Mouse (Mus musculus) brain, embryonic 14.5 days (tissue): Measurements from ENCODE around the gene Urad. TPM values are rescaled to one million over a fixed set of nuclear protein-coding genes. Genes with fewer than 3 reads are reported as not detected.

Source experiments
- DNase-seq: peaks from one replicate; pipeline ENCODE4 v3.0.0-alpha.2; 2011; ENCODE audit warnings: low read depth
- CTCF ChIP-seq: fragments of 200-500 bp; IDR thresholded peaks from 2 replicates; pipeline ENCODE4 v1.5.1; 2012; ENCODE audit warnings: inconsistent platforms, mild to moderate bottlenecking, moderate library complexity, borderline replicate concordance; ENCODE audit not compliant: insufficient read depth, insufficient read length; ENCODE audit errors: extremely low read depth
- POLR2A ChIP-seq: fragments of 200-500 bp; IDR thresholded peaks from 2 replicates; pipeline ENCODE4 v1.6.1; 2012; ENCODE audit warnings: mild to moderate bottlenecking, inconsistent platforms, borderline replicate concordance; ENCODE audit not compliant: poor library complexity, insufficient read depth, insufficient read length, severe bottlenecking; ENCODE audit errors: extremely low read depth
- polyA plus RNA-seq: library from polyadenylated mRNA; depleted of rRNA; stranded (reverse); fragments of >200 nt; gene quantifications from 2 replicates; pipeline ENCODE4 v1.2.3, GENCODE M21; 2012

Urad gene
- polyA plus RNA-seq, 1 experiment = not detected

- DNase-seq = no peak
- no peak for TF ChIP-seq POLR2A
- peak; percentile 35 for TF ChIP-seq CTCF
Measured at GRCm38 (mm10) chr5:147294121-147294520, 28.1 kb downstream of the Urad start.

- DNase-seq = peak; percentile 81
- TF ChIP-seq CTCF = peak; percentile 90
- TF ChIP-seq POLR2A = no peak
Measured at GRCm38 (mm10) chr5:147293127-147293910, 28.9 kb downstream of the Urad start.

GRCm38 (mm10) chr5:147292506-147293120 is 29.6 kb downstream of the Urad start:
- TF ChIP-seq CTCF = no peak
- no peak for TF ChIP-seq POLR2A
- no peak for DNase-seq

- no peak for TF ChIP-seq CTCF
- TF ChIP-seq POLR2A = no peak
- no peak for DNase-seq
Measured at GRCm38 (mm10) chr5:147291764-147292505, 30.3 kb downstream of the Urad start.

GRCm38 (mm10) chr5:147284365-147284764 is 37.9 kb downstream of the Urad start:
- DNase-seq = no peak

GRCm38 (mm10) chr5:147277547-147277925 is 44.7 kb downstream of the Urad start:
- DNase-seq = no peak
- TF ChIP-seq CTCF = no peak
- TF ChIP-seq POLR2A = no peak

More at GRCm38 (mm10) chr5:147284365-147284764, 37.9 kb downstream of the Urad start:
- no peak for TF ChIP-seq POLR2A
- peak; percentile 19; the same call in 1 of the 2 replicates for TF ChIP-seq CTCF

GRCm38 (mm10) chr5:147276701-147277546 is 45.3 kb downstream of the Urad start:
- DNase-seq = no peak
- TF ChIP-seq POLR2A = no peak
- TF ChIP-seq CTCF = no peak

GRCm38 (mm10) chr5:147275761-147276160 is 46.5 kb downstream of the Urad start:
- DNase-seq = no peak
- TF ChIP-seq POLR2A (no peak), CTCF (no peak)

GRCm38 (mm10) chr5:147274174-147275141 is 47.8 kb downstream of the Urad start:
- no peak for TF ChIP-seq POLR2A
- no peak for TF ChIP-seq CTCF

More at GRCm38 (mm10) chr5:147274174-147275141, 47.8 kb downstream of the Urad start:
- DNase-seq = no peak
